Mouse (Mus musculus) sigmoid colon, adult 10 weeks (tissue): ENCODE results near the gene Mfsd4b2. TPM values are rescaled to one million over a fixed set of nuclear protein-coding genes. Genes with fewer than 3 reads are reported as not detected.

Experiments used
- polyA plus RNA-seq: library from polyadenylated mRNA; stranded (reverse); fragments of 350-450 nt; fragmentation: Illumina TruSeq; extraction: RNeasy Lipid Tissue Mini Kit (QIAGEN cat#74804); gene quantifications from one replicate; pipeline ENCODE4 v1.2.3, GENCODE M21; 2014; ENCODE audit warnings: low read depth, low replicate concordance

Gene Mfsd4b2
- polyA plus RNA-seq, result 0.25 TPM

GRCm38 (mm10) chr10:39926616-39927139, at the start of gene Mfsd4b2:
TSS of gene Mfsd4b2 (minus strand) at chr10:39926923.

GRCm38 (mm10) chr10:39959761-39960440, 33.2 kb upstream of the Mfsd4b2 start, which contains the start of gene Mfsd4b3:
TSS of gene Mfsd4b3 (minus strand) at chr10:39960153.

GRCm38 (mm10) chr10:39898874-39899371, 27.8 kb downstream of the Mfsd4b2 start, which contains the start of gene Mfsd4b4:
TSS of gene Mfsd4b4 (minus strand) at chr10:39899238.

Other genes with a start within 250 kb of the Mfsd4b2 start
- 68.6 TPM for gene Rev3l, start 194.8 kb downstream of the Mfsd4b2 start, polyA plus RNA-seq
- gene Mfsd4b4, start 27.7 kb downstream of the Mfsd4b2 start, polyA plus RNA-seq, result 3.2 TPM
- 3.8 TPM for gene Mfsd4b3, start 33.2 kb upstream of the Mfsd4b2 start, polyA plus RNA-seq
- 0.82 TPM for gene Mfsd4b5, start 59.7 kb upstream of the Mfsd4b2 start, polyA plus RNA-seq
- not detected for gene Mfsd4b1, start 98.3 kb upstream of the Mfsd4b2 start, polyA plus RNA-seq
- gene Slc16a10, start 215.3 kb upstream of the Mfsd4b2 start, polyA plus RNA-seq, result 8.7 TPM